Mouse (Mus musculus) frontal cortex, postnatal 14 days (tissue): Measurements from ENCODE around the gene Socs1.

Experiments
- DNase-seq, 2 experiments: peaks; one replicate each; pipeline ENCODE4 v3.0.0; 2022; ENCODE audit warnings: low spot score in 2 of 2

Socs1 gene

GRCm38 (mm10) chr16:10786782-10787547 is 1.6 kb upstream of the Socs1 start:
- no peak for DNase-seq

- DNase-seq = peak; percentile 54 to 75
Measured at GRCm38 (mm10) chr16:10786288-10786687, 952 bp upstream of the Socs1 start.

- DNase-seq = peak; percentile 67 to 82
Measured at GRCm38 (mm10) chr16:10784793-10785370, 454 bp downstream of the Socs1 start.

- DNase-seq = peak in 1 of 2 experiments; percentile 16
Measured at GRCm38 (mm10) chr16:10783883-10784792, 1.2 kb downstream of the Socs1 start.

- no peak for DNase-seq
Measured at GRCm38 (mm10) chr16:10783451-10783850, 1.9 kb downstream of the Socs1 start.

GRCm38 (mm10) chr16:10783152-10783434 is 2.2 kb downstream of the Socs1 start:
- DNase-seq = no peak

GRCm38 (mm10) chr16:10782377-10783151 is 2.8 kb downstream of the Socs1 start:
- DNase-seq = no peak

- DNase-seq = no peak
Measured at GRCm38 (mm10) chr16:10781862-10782371, 3.4 kb downstream of the Socs1 start.

- DNase-seq = no peak
Measured at GRCm38 (mm10) chr16:10780631-10781120, 4.7 kb downstream of the Socs1 start.

GRCm38 (mm10) chr16:10777579-10778160 is 7.7 kb downstream of the Socs1 start:
- no peak for DNase-seq

- DNase-seq = no peak
Measured at GRCm38 (mm10) chr16:10776322-10776721, 9.0 kb downstream of the Socs1 start.

GRCm38 (mm10) chr16:10774726-10775125 is 10.6 kb downstream of the Socs1 start:
- DNase-seq = no peak

GRCm38 (mm10) chr16:10773543-10773942 is 11.8 kb downstream of the Socs1 start:
- no peak for DNase-seq

GRCm38 (mm10) chr16:10771769-10772510 is 13.4 kb downstream of the Socs1 start:
- no peak for DNase-seq

GRCm38 (mm10) chr16:10770531-10771325 is 14.6 kb downstream of the Socs1 start:
- no peak for DNase-seq

- DNase-seq = no peak
Measured at GRCm38 (mm10) chr16:10769661-10770060, 15.7 kb downstream of the Socs1 start.

- DNase-seq = no peak
Measured at GRCm38 (mm10) chr16:10768821-10769220, 16.5 kb downstream of the Socs1 start.

- DNase-seq = peak in 1 of 2 experiments; percentile 56
Measured at GRCm38 (mm10) chr16:10767158-10767557, 18.2 kb downstream of the Socs1 start.

GRCm38 (mm10) chr16:10764323-10764722 is 21.0 kb downstream of the Socs1 start:
- DNase-seq = no peak
